Mouse (Mus musculus): ENCODE measurements at regions not wholly inside any gene's neighbourhood (a gene's known extent, or its start where the extent isn't known, plus 50 kb on each side); places are given as distances from the start of the nearest gene placed in this dataset.

- no peaks in the 10 kb centered on the region for H3K27me3 ChIP-seq (ENCODE audit: control insufficient read depth, insufficient read depth, low read length)
- H3K4me3 ChIP-seq (ENCODE audit: extremely low read depth, insufficient read depth, insufficient read length) = no peak overlapping the region
- WGBS = 82% methylated on average over 19 of the region's 19 CpGs
- H3K36me3 ChIP-seq (ENCODE audit: control insufficient read depth, insufficient read depth, low read length) = no peaks in the 10 kb centered on the region
- no peaks in the 10 kb centered on the region for H3K4me1 ChIP-seq (ENCODE audit: control insufficient read depth, insufficient read depth, insufficient read length)
- H3K27ac ChIP-seq (ENCODE audit: insufficient read depth, low read length) = no peak overlapping the region
- no peak for TF ChIP-seq CTCF (IDR thresholded peaks at IDR 0.05; ENCODE audit: extremely low read depth, insufficient read depth, insufficient read length, insufficient replicate concordance)
- no peak for DNase-seq (ENCODE audit: low read depth in 1 of 2, low spot score in 2 of 2)
Measured at GRCm38 (mm10) chr1:90442250-90443240, 160.2 kb upstream of the Cops8 start.

GRCm38 (mm10) chr1:90449571-90450226 lies 153.1 kb upstream of the Cops8 start:
- no peak for DNase-seq (ENCODE audit: low read depth in 1 of 2, low spot score in 2 of 2)
- no peaks in the 10 kb centered on the region for H3K27me3 ChIP-seq (ENCODE audit: control insufficient read depth, insufficient read depth, low read length)
- no peaks in the 10 kb centered on the region for H3K36me3 ChIP-seq (ENCODE audit: control insufficient read depth, insufficient read depth, low read length)
- no peaks in the 10 kb centered on the region for H3K4me1 ChIP-seq (ENCODE audit: control insufficient read depth, insufficient read depth, insufficient read length)
- TF ChIP-seq POLR2A (IDR thresholded peaks at IDR 0.05; ENCODE audit: low read depth, low read length) (no peak), CTCF (IDR thresholded peaks at IDR 0.05; ENCODE audit: extremely low read depth, insufficient read depth, insufficient read length, insufficient replicate concordance) (no peak)
- no peak overlapping the region for H3K27ac ChIP-seq (ENCODE audit: insufficient read depth, low read length)
- no peak overlapping the region for H3K4me3 ChIP-seq (ENCODE audit: extremely low read depth, insufficient read depth, insufficient read length)
- WGBS = 72% methylated on average over 7 of the region's 7 CpGs

- Histone ChIP-seq H3K36me3 (ENCODE audit: control insufficient read depth, insufficient read depth, low read length) (no peaks in the 10 kb centered on the region), H3K4me3 (ENCODE audit: extremely low read depth, insufficient read depth, insufficient read length) (no peak overlapping the region), H3K27ac (ENCODE audit: insufficient read depth, low read length) (no peak overlapping the region), H3K4me1 (ENCODE audit: control insufficient read depth, insufficient read depth, insufficient read length) (no peaks in the 10 kb centered on the region), H3K27me3 (ENCODE audit: control insufficient read depth, insufficient read depth, low read length) (no peaks in the 10 kb centered on the region)
- WGBS = 76% methylated on average over 6 of the region's 6 CpGs
- no peak for DNase-seq (ENCODE audit: low read depth in 1 of 2, low spot score in 2 of 2)
- TF ChIP-seq POLR2A (IDR thresholded peaks at IDR 0.05; ENCODE audit: low read depth, low read length) (no peak), CTCF (IDR thresholded peaks at IDR 0.05; ENCODE audit: extremely low read depth, insufficient read depth, insufficient read length, insufficient replicate concordance) (no peak)
Measured at GRCm38 (mm10) chr1:90451942-90452557, 150.7 kb upstream of the Cops8 start.

- Histone ChIP-seq H3K27ac (ENCODE audit: insufficient read depth, low read length) (no peak overlapping the region), H3K36me3 (ENCODE audit: control insufficient read depth, insufficient read depth, low read length) (no peaks in the 10 kb centered on the region), H3K4me1 (ENCODE audit: control insufficient read depth, insufficient read depth, insufficient read length) (no peaks in the 10 kb centered on the region), H3K4me3 (ENCODE audit: extremely low read depth, insufficient read depth, insufficient read length) (no peak overlapping the region), H3K27me3 (ENCODE audit: control insufficient read depth, insufficient read depth, low read length) (no peaks in the 10 kb centered on the region)
- 87% methylated on average over 7 of the region's 7 CpGs for WGBS
- DNase-seq (ENCODE audit: low read depth in 1 of 2, low spot score in 2 of 2) = no peak
- TF ChIP-seq CTCF (IDR thresholded peaks at IDR 0.05; ENCODE audit: extremely low read depth, insufficient read depth, insufficient read length, insufficient replicate concordance) (no peak), POLR2A (IDR thresholded peaks at IDR 0.05; ENCODE audit: low read depth, low read length) (no peak)
Measured at GRCm38 (mm10) chr1:90454263-90454662, 148.5 kb upstream of the Cops8 start.

GRCm38 (mm10) chr1:90457396-90457795 lies 145.4 kb upstream of the Cops8 start:
- H3K27me3 ChIP-seq (ENCODE audit: control insufficient read depth, insufficient read depth, low read length) = no peaks in the 10 kb centered on the region
- no peaks in the 10 kb centered on the region for H3K36me3 ChIP-seq (ENCODE audit: control insufficient read depth, insufficient read depth, low read length)
- no peak for TF ChIP-seq POLR2A (IDR thresholded peaks at IDR 0.05; ENCODE audit: low read depth, low read length)
- TF ChIP-seq CTCF (IDR thresholded peaks at IDR 0.05; ENCODE audit: extremely low read depth, insufficient read depth, insufficient read length, insufficient replicate concordance) = no peak
- WGBS = 70% methylated on average over 9 of the region's 9 CpGs
- H3K27ac ChIP-seq (ENCODE audit: insufficient read depth, low read length) = no peak overlapping the region
- no peak for DNase-seq (ENCODE audit: low read depth in 1 of 2, low spot score in 2 of 2)
- no peaks in the 10 kb centered on the region for H3K4me1 ChIP-seq (ENCODE audit: control insufficient read depth, insufficient read depth, insufficient read length)
- H3K4me3 ChIP-seq (ENCODE audit: extremely low read depth, insufficient read depth, insufficient read length) = no peak overlapping the region

GRCm38 (mm10) chr1:90458176-90458575 lies 144.6 kb upstream of the Cops8 start:
- TF ChIP-seq CTCF (IDR thresholded peaks at IDR 0.05; ENCODE audit: extremely low read depth, insufficient read depth, insufficient read length, insufficient replicate concordance) (no peak), POLR2A (IDR thresholded peaks at IDR 0.05; ENCODE audit: low read depth, low read length) (no peak)
- no peak for DNase-seq (ENCODE audit: low read depth in 1 of 2, low spot score in 2 of 2)
- WGBS = 80% methylated on average over 8 of the region's 8 CpGs
- Histone ChIP-seq H3K27ac (ENCODE audit: insufficient read depth, low read length) (no peak overlapping the region), H3K27me3 (ENCODE audit: control insufficient read depth, insufficient read depth, low read length) (no peaks in the 10 kb centered on the region), H3K4me3 (ENCODE audit: extremely low read depth, insufficient read depth, insufficient read length) (no peak overlapping the region), H3K4me1 (ENCODE audit: control insufficient read depth, insufficient read depth, insufficient read length) (no peaks in the 10 kb centered on the region), H3K36me3 (ENCODE audit: control insufficient read depth, insufficient read depth, low read length) (no peaks in the 10 kb centered on the region)
